Mouse (Mus musculus) liver, postnatal 0 days (tissue): ENCODE data around the gene Atp1a1. TPM values are rescaled to one million over a fixed set of nuclear protein-coding genes. Genes with fewer than 3 reads are reported as not detected.

Experiments used
- ATAC-seq: fragments of 200-750 bp; cut with Nextera tagmentation; 2 replicates; pipeline ENCODE4 v1.8.0; 2017; ENCODE audit warnings: mild to moderate bottlenecking, moderate library complexity
- DNase-seq: peaks from one replicate; pipeline ENCODE4 v3.0.0-alpha.2; 2016
- H3K27ac ChIP-seq: fragments of 300-500 bp; sonication (generic); 2 replicates; pipeline ENCODE4 v1.5.1; 2014; ENCODE audit warnings: antibody characterized with exemption, moderate library complexity, mild to moderate bottlenecking, low read depth
- H3K27me3 ChIP-seq: fragments of 300-500 bp; sonication (generic); 2 replicates; pipeline ENCODE4 v1.6.1; 2014; ENCODE audit warnings: low read length, control low read depth, mixed read lengths; ENCODE audit not compliant: insufficient read depth
- H3K36me3 ChIP-seq: fragments of 300-500 bp; sonication (generic); replicated peaks from 2 replicates; pipeline ENCODE4 v1.6.1; 2014; ENCODE audit warnings: mild to moderate bottlenecking, control low read depth, low read length, moderate library complexity, mixed read lengths; ENCODE audit not compliant: insufficient read depth
- H3K4me1 ChIP-seq: fragments of 300-500 bp; sonication (generic); 2 replicates; pipeline ENCODE4 v1.6.1; 2014; ENCODE audit warnings: antibody characterized with exemption, mild to moderate bottlenecking, control low read depth; ENCODE audit not compliant: insufficient read depth
- H3K4me2 ChIP-seq: fragments of 300-500 bp; sonication (generic); 2 replicates; pipeline ENCODE4 v1.6.1; 2014; ENCODE audit warnings: low read depth, mild to moderate bottlenecking, low read length, moderate library complexity, mixed read lengths
- H3K4me3 ChIP-seq: fragments of 300-500 bp; sonication (generic); 2 replicates; pipeline ENCODE4 v1.5.1; 2014; ENCODE audit warnings: low read depth, low read length
- H3K9ac ChIP-seq: fragments of 300-500 bp; sonication (generic); replicated peaks from 2 replicates; pipeline ENCODE4 v1.6.1; 2014; ENCODE audit warnings: mild to moderate bottlenecking, moderate library complexity
- H3K9me3 ChIP-seq: fragments of 300-500 bp; sonication (generic); 2 replicates; pipeline ENCODE4 v1.6.1; 2016; ENCODE audit warnings: mild to moderate bottlenecking, control low read depth, low read length, mixed read lengths
- CTCF ChIP-seq: sonication (generic); IDR thresholded peaks from 2 replicates; pipeline ENCODE4 v1.5.1; 2016; ENCODE audit warnings: antibody characterized with exemption, low read depth
- EP300 ChIP-seq: IDR thresholded peaks from 2 replicates; pipeline ENCODE4 v1.6.1; 2016; ENCODE audit warnings: antibody characterized with exemption, low read depth, mild to moderate bottlenecking
- WGBS: fragments of 180-500 bp; shearing (Covaris S2); extraction: QIAGEN DNeasy Blood & Tissue Kit; methylation state at CpG from one replicate; pipeline ENCODE4 v1.1.7; 2014; ENCODE audit not compliant: insufficient replicate concordance; 5-methylcytosine and 5-hydroxymethylcytosine counted together
- polyA plus RNA-seq: library from polyadenylated mRNA; unstranded; fragments of >200 nt; fragmentation: Nextera tagmentation; extraction: Ambion mirVana; gene quantifications from 2 replicates; pipeline ENCODE4 v1.2.1, GENCODE M21; 2015

The Atp1a1 gene
- polyA plus RNA-seq, 1 experiment from 2014 or later: 39.3 TPM

DNA sequence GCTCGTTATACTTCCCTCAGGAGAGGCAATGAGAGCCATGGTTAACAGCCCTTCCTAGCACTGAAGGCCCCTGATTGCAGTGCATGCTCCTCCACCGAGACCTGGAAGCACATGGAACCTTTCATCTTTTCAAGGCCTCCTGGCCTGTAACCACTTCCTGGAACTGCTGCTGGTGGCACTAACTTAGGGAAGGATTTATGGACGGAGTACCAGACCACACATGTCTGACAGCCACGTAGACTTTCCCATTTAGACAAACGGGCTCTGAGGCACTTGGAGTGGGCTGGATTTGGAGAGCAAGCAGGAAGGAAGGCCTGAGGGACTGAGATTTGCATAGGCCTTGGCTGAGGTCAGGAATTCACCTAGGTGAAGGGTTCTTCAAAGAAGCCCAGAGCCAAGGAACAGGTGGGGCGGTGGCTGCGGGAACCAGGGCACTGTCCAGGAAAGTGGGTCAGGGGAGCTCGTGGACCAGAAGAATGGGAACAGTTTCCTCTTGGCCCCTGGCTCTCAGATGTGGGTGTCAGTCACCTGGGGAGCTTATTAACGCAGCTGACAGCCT is 28.9 kb downstream of the Atp1a1 start:
- Histone ChIP-seq H3K36me3 (peaks cover 51% of the 10 kb centered on the region), H3K9ac (no peak overlapping the region), H3K4me2 (no peak overlapping the region), H3K27ac (no peak overlapping the region), H3K4me3 (no peak overlapping the region), H3K27me3 (no peaks in the 10 kb centered on the region), H3K9me3 (no peaks in the 10 kb centered on the region), H3K4me1 (no peaks in the 10 kb centered on the region)
- DNase-seq: no peak
- TF ChIP-seq EP300 (no peak), CTCF (no peak)
- ATAC-seq: no peak
- WGBS: 73% methylated on average over 9 of the region's 9 CpGs

DNA sequence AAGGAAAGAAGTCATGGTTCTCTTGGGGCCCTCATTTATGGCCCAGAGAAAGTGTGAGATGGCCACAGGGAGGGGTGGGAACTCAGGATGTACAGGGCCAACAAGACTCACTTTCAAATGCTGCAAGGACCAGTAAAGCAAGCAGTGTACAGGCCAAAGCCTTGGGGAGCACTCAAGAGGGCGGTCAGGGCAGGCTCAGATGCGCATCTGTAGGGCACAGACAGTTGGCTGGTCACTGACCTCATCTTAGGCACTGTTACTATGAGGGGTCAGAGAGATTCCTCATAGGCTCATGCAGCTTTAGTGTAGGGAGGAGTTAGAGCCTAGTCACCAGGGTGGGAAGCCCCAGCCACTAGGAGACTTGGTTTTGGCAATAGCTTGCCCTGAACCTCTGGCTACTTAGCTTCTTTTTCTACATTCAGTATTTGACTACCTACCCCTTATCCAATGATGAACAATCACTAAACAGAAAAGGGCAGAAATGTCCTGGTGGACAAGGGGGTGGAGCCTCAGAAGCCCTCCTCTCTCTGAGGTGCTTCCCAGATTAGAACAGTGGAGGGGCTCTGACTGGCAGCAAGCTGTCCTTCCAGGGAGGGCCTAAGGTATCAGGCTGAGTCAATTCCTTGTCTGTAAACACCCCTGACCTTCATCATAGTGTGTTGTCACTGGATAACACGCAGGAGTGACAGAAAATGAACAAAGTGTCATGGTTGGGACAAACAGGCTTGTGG is 29.9 kb downstream of the Atp1a1 start:
- no peak for TF ChIP-seq CTCF
- TF ChIP-seq EP300: no peak
- no peak overlapping the region for H3K4me2 ChIP-seq
- no peak overlapping the region for H3K27ac ChIP-seq
- ATAC-seq: no peak
- no peak overlapping the region for H3K4me3 ChIP-seq
- DNase-seq: no peak
- H3K9me3 ChIP-seq: no peaks in the 10 kb centered on the region
- no peak overlapping the region for H3K9ac ChIP-seq
- H3K27me3 ChIP-seq: no peaks in the 10 kb centered on the region
- H3K4me1 ChIP-seq: no peaks in the 10 kb centered on the region
- 75% methylated on average over 3 of the region's 3 CpGs for WGBS
- H3K36me3 ChIP-seq: peaks cover 41% of the 10 kb centered on the region

- no peaks in the 10 kb centered on the region for H3K4me1 ChIP-seq
- H3K9ac ChIP-seq: no peak overlapping the region
- no peak overlapping the region for H3K4me3 ChIP-seq
- no peak overlapping the region for H3K27ac ChIP-seq
- ATAC-seq (no peak), DNase-seq (no peak)
- WGBS: 67% methylated on average over 5 of the region's 5 CpGs
- H3K36me3 ChIP-seq: peaks cover 26% of the 10 kb centered on the region
- no peaks in the 10 kb centered on the region for H3K27me3 ChIP-seq
- TF ChIP-seq EP300 (no peak), CTCF (no peak)
- no peak overlapping the region for H3K4me2 ChIP-seq
- no peaks in the 10 kb centered on the region for H3K9me3 ChIP-seq
Observed at GRCm38 (mm10) chr3:101572991-101573390, 31.5 kb downstream of the Atp1a1 start.

GRCm38 (mm10) chr3:101572174-101572626 is 32.3 kb downstream of the Atp1a1 start:
- ATAC-seq: no peak
- no peak overlapping the region for H3K4me2 ChIP-seq
- no peaks in the 10 kb centered on the region for H3K4me1 ChIP-seq
- 81% methylated on average over 7 of the region's 7 CpGs for WGBS
- TF ChIP-seq EP300: no peak
- TF ChIP-seq CTCF: no peak
- H3K4me3 ChIP-seq: no peak overlapping the region
- no peak overlapping the region for H3K27ac ChIP-seq
- H3K27me3 ChIP-seq: no peaks in the 10 kb centered on the region
- no peaks in the 10 kb centered on the region for H3K9me3 ChIP-seq
- H3K9ac ChIP-seq: no peak overlapping the region
- H3K36me3 ChIP-seq: peaks cover 18% of the 10 kb centered on the region
- DNase-seq: no peak

- Histone ChIP-seq H3K4me2 (no peak overlapping the region), H3K4me1 (no peaks in the 10 kb centered on the region), H3K27me3 (no peaks in the 10 kb centered on the region), H3K36me3 (peaks cover 13% of the 10 kb centered on the region), H3K9me3 (no peaks in the 10 kb centered on the region), H3K9ac (no peak overlapping the region), H3K4me3 (no peak overlapping the region), H3K27ac (no peak overlapping the region)
- TF ChIP-seq EP300 (no peak), CTCF (no peak)
- DNase-seq (no peak), ATAC-seq (no peak)
- 79% methylated on average over 8 of the region's 8 CpGs for WGBS
Observed at GRCm38 (mm10) chr3:101571515-101572130, 32.9 kb downstream of the Atp1a1 start.

DNA sequence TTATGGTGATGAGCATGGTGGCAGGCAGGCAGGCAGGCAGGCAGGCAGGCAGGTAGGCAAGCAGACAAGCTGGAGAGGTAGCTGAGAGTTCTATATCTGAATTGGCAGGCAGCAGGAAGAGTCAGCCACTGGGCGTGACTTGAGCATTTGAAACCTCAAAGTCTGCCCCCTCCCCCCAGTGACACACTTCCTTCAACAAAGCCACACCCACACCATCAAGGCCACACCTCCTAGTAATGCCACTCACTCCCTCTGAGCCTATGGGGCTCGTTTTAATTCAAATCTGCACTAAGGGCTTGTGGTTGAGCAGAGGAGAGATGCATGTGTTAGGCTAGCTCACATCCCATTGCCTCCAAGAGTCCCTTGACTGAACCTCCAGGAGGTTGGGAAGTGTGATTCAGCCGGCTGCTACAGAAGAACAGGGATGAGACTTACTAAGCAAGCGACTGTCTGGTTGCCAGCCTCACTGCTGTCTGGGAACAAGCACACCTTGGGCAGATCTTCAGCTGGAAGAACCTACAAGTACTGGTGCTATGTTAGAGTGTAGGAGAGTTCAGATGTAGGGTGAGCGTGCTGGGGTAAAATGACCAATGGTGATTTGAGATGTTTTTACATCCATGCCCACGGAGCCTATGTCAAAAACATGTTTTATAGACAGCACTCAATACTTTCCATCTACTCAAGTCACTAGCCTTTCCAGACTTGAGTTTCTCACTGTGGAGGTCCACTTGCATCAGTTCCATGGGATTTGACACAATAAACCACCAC is 33.6 kb downstream of the Atp1a1 start:
- no peak overlapping the region for H3K27ac ChIP-seq
- peaks cover 7% of the 10 kb centered on the region for H3K36me3 ChIP-seq
- H3K4me1 ChIP-seq: no peaks in the 10 kb centered on the region
- no peak overlapping the region for H3K4me2 ChIP-seq
- DNase-seq: no peak
- no peak for ATAC-seq
- 85% methylated on average over 6 of the region's 6 CpGs for WGBS
- H3K27me3 ChIP-seq: no peaks in the 10 kb centered on the region
- H3K9me3 ChIP-seq: no peaks in the 10 kb centered on the region
- H3K4me3 ChIP-seq: no peak overlapping the region
- TF ChIP-seq CTCF (no peak), EP300 (no peak)
- no peak overlapping the region for H3K9ac ChIP-seq
